Mouse (Mus musculus) heart, postnatal 25 days (tissue): ENCODE measurements around the gene Raet1e. TPM values are rescaled to one million over a fixed set of nuclear protein-coding genes. Genes with fewer than 3 reads are reported as not detected.
"Not testable (repeated sequence)": the region's sequence is repeated elsewhere in the genome, so short reads cannot be mapped to it uniquely, and the experiment has no call there.

Experiments
- DNase-seq: peaks from one replicate; pipeline ENCODE4 v3.0.0; 2022; ENCODE audit warnings: low spot score
- intact Hi-C: fragments of 180-260 bp; cut with DNase I; formaldehyde crosslinking; loops from one replicate; pipeline ENCODE4 v1.15.1; 2025
- total RNA-seq, 2 experiments: library from RNA; stranded (reverse); gene quantifications; 2 replicates each; pipeline ENCODE4 v1.2.3; 2021

Raet1e gene
- total RNA-seq, 2 experiments from 2014 or later = not detected

- DNase-seq, intact Hi-C loops: not testable (repeated sequence)
Measured at GRCm38 (mm10) chr10:22353548-22354195, 195.3 kb downstream of the Raet1e start.

GRCm38 (mm10) chr10:22354196-22354574 lies 195.8 kb downstream of the Raet1e start:
- not testable (repeated sequence) for DNase-seq

GRCm38 (mm10) chr10:22357373-22357772 lies 199.0 kb downstream of the Raet1e start:
- intact Hi-C loops = loop anchor here (5.0 kb wide), 1 partner anchor 310 kb away; no protein-coding TSS in a partner anchor
- not testable (repeated sequence) for DNase-seq

More at GRCm38 (mm10) chr10:22354196-22354574, 195.8 kb downstream of the Raet1e start:
- intact Hi-C loops = not testable (repeated sequence)

- DNase-seq, intact Hi-C loops: not testable (repeated sequence)
Measured at GRCm38 (mm10) chr10:22360252-22360651, 201.9 kb downstream of the Raet1e start, which contains the start of gene Raet1d. Gene Raet1d (plus strand): TSS chr10:22360552.

- DNase-seq, intact Hi-C loops: not testable (repeated sequence)
Measured at GRCm38 (mm10) chr10:22360957-22361356, 202.6 kb downstream of the Raet1e start.

GRCm38 (mm10) chr10:22361415-22362352 lies 203.3 kb downstream of the Raet1e start:
- DNase-seq, intact Hi-C loops: not testable (repeated sequence)

- intact Hi-C loops, DNase-seq: not testable (repeated sequence)
Measured at GRCm38 (mm10) chr10:22362466-22362865, 204.1 kb downstream of the Raet1e start.

GRCm38 (mm10) chr10:22364915-22365314 lies 206.5 kb downstream of the Raet1e start:
- intact Hi-C loops, DNase-seq: not testable (repeated sequence)

GRCm38 (mm10) chr10:22381226-22381625 lies 222.9 kb downstream of the Raet1e start:
- intact Hi-C loops, DNase-seq: not testable (repeated sequence)

GRCm38 (mm10) chr10:22390146-22390545 lies 231.8 kb downstream of the Raet1e start:
- intact Hi-C loops, DNase-seq: not testable (repeated sequence)

GRCm38 (mm10) chr10:22391616-22392015 lies 233.2 kb downstream of the Raet1e start:
- DNase-seq, intact Hi-C loops: not testable (repeated sequence)

- DNase-seq, intact Hi-C loops: not testable (repeated sequence)
Measured at GRCm38 (mm10) chr10:22393028-22393824, 234.9 kb downstream of the Raet1e start.

GRCm38 (mm10) chr10:22396680-22397079 lies 238.3 kb downstream of the Raet1e start:
- DNase-seq, intact Hi-C loops: not testable (repeated sequence)

GRCm38 (mm10) chr10:22402225-22402917 lies 244.0 kb downstream of the Raet1e start:
- intact Hi-C loops = not testable (repeated sequence)
- DNase-seq = peak; percentile 17

GRCm38 (mm10) chr10:22413702-22414494 lies 255.5 kb downstream of the Raet1e start:
- DNase-seq, intact Hi-C loops: not testable (repeated sequence)
